Mouse (Mus musculus) thymus, adult 2 months (tissue): ENCODE measurements at regions not wholly inside any gene's neighbourhood (a gene's known extent, or its start where the extent isn't known, plus 50 kb on each side); places are given as distances from the start of the nearest gene placed in this dataset.

Experiments
- CTCF ChIP-seq: fragments of 200-500 bp; IDR thresholded peaks from 2 replicates; pipeline ENCODE4 v1.5.1; 2012; ENCODE audit warnings: mild to moderate bottlenecking, control low read depth, low read length, moderate library complexity, borderline replicate concordance; ENCODE audit not compliant: control insufficient read depth, poor library complexity, insufficient read depth; ENCODE audit errors: extremely low read depth
- POLR2A ChIP-seq: fragments of 200-500 bp; IDR thresholded peaks from 2 replicates; pipeline ENCODE4 v1.6.1; 2012; ENCODE audit warnings: mild to moderate bottlenecking, low read length, control low read depth, moderate library complexity; ENCODE audit not compliant: control insufficient read depth, poor library complexity, insufficient read depth; ENCODE audit errors: extremely low read depth

GRCm38 (mm10) chr3:17790331-17790730 lies 157.9 kb upstream of the Cypt12 start:
- no peak for TF ChIP-seq POLR2A
- TF ChIP-seq CTCF: no peak
